Mouse (Mus musculus) cortical plate, adult 2 months (tissue): ENCODE data around the gene Plagl2.

Experiments
- CTCF ChIP-seq: fragments of 200-500 bp; IDR thresholded peaks from 2 replicates; pipeline ENCODE4 v1.5.1; 2011; ENCODE audit warnings: mild to moderate bottlenecking, control low read depth, low read length; ENCODE audit not compliant: insufficient read depth; ENCODE audit errors: extremely low read depth
- POLR2A ChIP-seq: fragments of 200-500 bp; IDR thresholded peaks from 2 replicates; pipeline ENCODE4 v1.6.1; 2011; ENCODE audit warnings: mild to moderate bottlenecking, low read length, control low read depth; ENCODE audit not compliant: insufficient read depth; ENCODE audit errors: extremely low read depth

GRCm38 (mm10) chr2:153202766-153203165 is 38.5 kb downstream of the Plagl2 start:
- TF ChIP-seq CTCF: no peak
- TF ChIP-seq POLR2A: no peak
